Mouse (Mus musculus) c-Kit-positive CD71-negative TER-119-negative erythroid progenitor cells, embryonic 14.5 days (primary cell): ENCODE results near the gene Zfp598.
"Not testable (repeated sequence)": the region's sequence is repeated elsewhere in the genome, so short reads cannot be mapped to it uniquely, and the experiment has no call there.

ENCODE experiments used
- DNase-seq: peaks from one replicate; pipeline ENCODE4 v3.0.0-alpha.2; 2013; ENCODE audit warnings: low read depth

The Zfp598 gene

GRCm38 (mm10) chr17:24687599-24687998 lies 18.1 kb downstream of the Zfp598 start:
- DNase-seq = no peak

- DNase-seq = no peak
Measured at GRCm38 (mm10) chr17:24689251-24690081, 20.0 kb downstream of the Zfp598 start, which contains the start of gene Syngr3. Gene Syngr3 (minus strand): TSS chr17:24689955.

GRCm38 (mm10) chr17:24692385-24692784 lies 22.9 kb downstream of the Zfp598 start:
- DNase-seq = no peak

- no peak for DNase-seq
Measured at GRCm38 (mm10) chr17:24695326-24696010, 26.0 kb downstream of the Zfp598 start.

- DNase-seq = peak; percentile 72
Measured at GRCm38 (mm10) chr17:24696011-24696697, 26.7 kb downstream of the Zfp598 start, which contains the start of the genes Gfer and Noxo1. Gene Gfer (minus strand): TSS chr17:24696156. Gene Noxo1 (plus strand): TSS chr17:24696234.

- no peak for DNase-seq
Measured at GRCm38 (mm10) chr17:24697985-24698384, 28.5 kb downstream of the Zfp598 start.

- DNase-seq = no peak
Measured at GRCm38 (mm10) chr17:24698715-24699114, 29.2 kb downstream of the Zfp598 start.

- DNase-seq = no peak
Measured at GRCm38 (mm10) chr17:24699473-24699872, 30.0 kb downstream of the Zfp598 start.

- DNase-seq = no peak
Measured at GRCm38 (mm10) chr17:24701251-24701650, 31.8 kb downstream of the Zfp598 start.

GRCm38 (mm10) chr17:24705821-24706220 lies 36.3 kb downstream of the Zfp598 start:
- DNase-seq = no peak

GRCm38 (mm10) chr17:24706982-24707800 lies 37.7 kb downstream of the Zfp598 start, which contains the start of gene Tbl3:
Gene Tbl3 (minus strand): TSS chr17:24707660.
- DNase-seq = peak; percentile 89

GRCm38 (mm10) chr17:24707801-24708425 lies 38.4 kb downstream of the Zfp598 start:
- DNase-seq = no peak

GRCm38 (mm10) chr17:24708646-24709045 lies 39.2 kb downstream of the Zfp598 start:
- no peak for DNase-seq

- no peak for DNase-seq
Measured at GRCm38 (mm10) chr17:24715556-24715955, 46.1 kb downstream of the Zfp598 start.

GRCm38 (mm10) chr17:24716166-24716682 lies 46.7 kb downstream of the Zfp598 start:
- DNase-seq = no peak

GRCm38 (mm10) chr17:24717943-24718342 lies 48.5 kb downstream of the Zfp598 start, which contains the start of the genes Rnf151 and Rps2:
Gene Rnf151 (minus strand): TSS chr17:24718063.
Gene Rps2 (plus strand): TSS chr17:24718116.
- no peak for DNase-seq

GRCm38 (mm10) chr17:24718938-24719337 lies 49.5 kb downstream of the Zfp598 start:
- not testable (repeated sequence) for DNase-seq

- peak; percentile 96 for DNase-seq
Measured at GRCm38 (mm10) chr17:24719494-24720222, 50.2 kb downstream of the Zfp598 start.

GRCm38 (mm10) chr17:24720616-24721015 lies 51.1 kb downstream of the Zfp598 start:
- DNase-seq = not testable (repeated sequence)
